Mouse (Mus musculus): ENCODE results near the gene Fem1b.

GRCm38 (mm10) chr9:62786721-62787120 lies 25.0 kb downstream of the Fem1b start:
- TF ChIP-seq POLR2A (IDR thresholded peaks at IDR 0.05; ENCODE audit: insufficient read length, low read depth) (no peak), TCF12 (IDR thresholded peaks at IDR 0.05; ENCODE audit: insufficient read depth, poor library complexity, severe bottlenecking) (no peak), USF1 (IDR thresholded peaks at IDR 0.05; ENCODE audit: low read depth) (no peak), POLR2AphosphoS2 (IDR thresholded peaks at IDR 0.05; ENCODE audit: insufficient read length, low read depth) (peak; percentile 32), SRF (IDR thresholded peaks at IDR 0.05; ENCODE audit: control insufficient read depth, insufficient read length, low read depth) (no peak), CEBPB (IDR thresholded peaks at IDR 0.05; ENCODE audit: insufficient read depth, poor library complexity, severe bottlenecking) (no peak)
